Mouse (Mus musculus) CD4-positive, CD25-positive, alpha-beta regulatory T cell, adult 2 months (primary cell): ENCODE measurements around the gene Pld5.

Experiments
- DNase-seq: peaks from one replicate; pipeline ENCODE4 v3.0.0-alpha.2; 2012; ENCODE audit warnings: low read depth, low spot score

Gene Pld5

GRCm38 (mm10) chr1:175950851-175951250 is 324.3 kb downstream of the Pld5 start:
- DNase-seq = no peak

- no peak for DNase-seq
Observed at GRCm38 (mm10) chr1:175950421-175950820, 324.7 kb downstream of the Pld5 start.

GRCm38 (mm10) chr1:175946718-175947315 is 328.3 kb downstream of the Pld5 start:
- no peak for DNase-seq

- DNase-seq = no peak
Observed at GRCm38 (mm10) chr1:175943168-175943567, 331.9 kb downstream of the Pld5 start.

GRCm38 (mm10) chr1:175938731-175939130 is 336.4 kb downstream of the Pld5 start:
- no peak for DNase-seq

- DNase-seq = peak; percentile 61
Observed at GRCm38 (mm10) chr1:175936282-175936737, 338.8 kb downstream of the Pld5 start.

GRCm38 (mm10) chr1:175931391-175931790 is 343.7 kb downstream of the Pld5 start:
- no peak for DNase-seq

GRCm38 (mm10) chr1:175923848-175924787 is 351.0 kb downstream of the Pld5 start:
- peak; percentile 79 for DNase-seq

- no peak for DNase-seq
Observed at GRCm38 (mm10) chr1:175921091-175921490, 354.0 kb downstream of the Pld5 start.

GRCm38 (mm10) chr1:175920029-175920428 is 355.1 kb downstream of the Pld5 start, which contains the start of gene Gm38100:
Gene Gm38100 (plus strand): TSS chr1:175920329.
- no peak for DNase-seq

GRCm38 (mm10) chr1:175913728-175914303 is 361.3 kb downstream of the Pld5 start:
- no peak for DNase-seq
